Mouse (Mus musculus) forebrain, embryonic 12.5 days (tissue): ENCODE measurements around the gene Gm10840. TPM values are rescaled to one million over a fixed set of nuclear protein-coding genes. Genes with fewer than 3 reads are reported as not detected.
"Not testable (repeated sequence)": the region's sequence is repeated elsewhere in the genome, so short reads cannot be mapped to it uniquely, and the experiment has no call there.

Experiments used
- ATAC-seq: fragments of 200-750 bp; cut with Nextera tagmentation; 2 replicates; pipeline ENCODE4 v1.8.0; 2017; ENCODE audit warnings: moderate TSS enrichment; ENCODE audit not compliant: low FRiP score
- H3K27ac ChIP-seq: fragments of 300-500 bp; sonication (generic); 2 replicates; pipeline ENCODE4 v1.5.1; 2016; ENCODE audit warnings: mild to moderate bottlenecking
- H3K27me3 ChIP-seq: fragments of 300-500 bp; sonication (generic); 2 replicates; pipeline ENCODE4 v1.6.1; 2016; ENCODE audit warnings: mild to moderate bottlenecking
- H3K36me3 ChIP-seq: fragments of 300-500 bp; sonication (generic); replicated peaks from 2 replicates; pipeline ENCODE4 v1.6.1; 2016; ENCODE audit warnings: mild to moderate bottlenecking
- H3K4me1 ChIP-seq: fragments of 300-500 bp; sonication (generic); 2 replicates; pipeline ENCODE4 v1.6.1; 2016
- H3K4me2 ChIP-seq: fragments of 300-500 bp; sonication (generic); 2 replicates; pipeline ENCODE4 v1.6.1; 2016; ENCODE audit warnings: mild to moderate bottlenecking, moderate library complexity
- H3K4me3 ChIP-seq: fragments of 300-500 bp; sonication (generic); replicated peaks from 2 replicates; pipeline ENCODE4 v1.5.1; 2016; ENCODE audit warnings: mild to moderate bottlenecking
- H3K9ac ChIP-seq: fragments of 300-500 bp; sonication (generic); 2 replicates; pipeline ENCODE4 v1.6.1; 2016; ENCODE audit warnings: mild to moderate bottlenecking
- H3K9me3 ChIP-seq: fragments of 300-500 bp; sonication (generic); 2 replicates; pipeline ENCODE4 v1.6.1; 2016
- WGBS: fragments of 180-500 bp; shearing (Covaris S2); methylation state at CpG from one replicate; pipeline ENCODE4 v1.1.7; 2016; 5-methylcytosine and 5-hydroxymethylcytosine counted together
- polyA plus RNA-seq: library from polyadenylated mRNA; unstranded; fragments of >200 nt; fragmentation: Nextera tagmentation; extraction: Ambion mirVana; gene quantifications from 2 replicates; pipeline ENCODE4 v1.2.1, GENCODE M21; 2016

Gene Gm10840
- polyA plus RNA-seq = not detected in 2 replicates

GRCm38 (mm10) chr11:106160841-106161721 lies at the start of gene Gm10840, which contains the start of gene Limd2:
Gm10840 (plus strand) TSS chr11:106160850.
Limd2 (minus strand) TSS chr11:106160860.
- 30% methylated on average over 22 of the region's 22 CpGs for WGBS

GRCm38 (mm10) chr11:106111688-106112087 lies 49.0 kb upstream of the Gm10840 start:
- Histone ChIP-seq H3K27me3 (no peaks in the 10 kb centered on the region), H3K4me2 (no peak overlapping the region), H3K9me3 (no peaks in the 10 kb centered on the region), H3K4me1 (no peaks in the 10 kb centered on the region), H3K36me3 (peaks cover 18% of the 10 kb centered on the region), H3K9ac (no peak overlapping the region), H3K4me3 (no peak overlapping the region), H3K27ac (no peak overlapping the region)
- no peak for ATAC-seq

More at GRCm38 (mm10) chr11:106160841-106161721, at the start of gene Gm10840, which contains the start of gene Limd2:
- H3K9me3 ChIP-seq = no peaks in the 10 kb centered on the region
- peak within 1 kb of the TSS; percentile 97 for H3K27ac ChIP-seq
- peaks cover 40% of the 10 kb centered on the region for H3K4me1 ChIP-seq
- peaks cover 57% of the 10 kb centered on the region for H3K36me3 ChIP-seq
- H3K4me3 ChIP-seq = peak within 1 kb of the TSS; percentile 86
- ATAC-seq = peak; percentile 47
- peak within 1 kb of the TSS; percentile 98 for H3K9ac ChIP-seq
- H3K27me3 ChIP-seq = no peaks in the 10 kb centered on the region
- peak within 1 kb of the TSS; percentile 75 for H3K4me2 ChIP-seq

GRCm38 (mm10) chr11:106122221-106122620 lies 38.4 kb upstream of the Gm10840 start:
- no peak overlapping the region for H3K27ac ChIP-seq
- no peak overlapping the region for H3K9ac ChIP-seq
- no peak overlapping the region for H3K4me2 ChIP-seq
- ATAC-seq = no peak
- H3K9me3 ChIP-seq = no peaks in the 10 kb centered on the region
- WGBS = 95% methylated on average over 5 of the region's 5 CpGs
- H3K4me3 ChIP-seq = no peak overlapping the region
- H3K36me3 ChIP-seq = peaks cover 69% of the 10 kb centered on the region
- H3K27me3 ChIP-seq = no peaks in the 10 kb centered on the region
- no peaks in the 10 kb centered on the region for H3K4me1 ChIP-seq

- Histone ChIP-seq H3K9ac (no peak overlapping the region), H3K4me2 (no peak overlapping the region), H3K9me3 (no peaks in the 10 kb centered on the region), H3K4me3 (no peak overlapping the region), H3K27ac (no peak overlapping the region), H3K36me3 (peaks cover 64% of the 10 kb centered on the region), H3K27me3 (no peaks in the 10 kb centered on the region), H3K4me1 (no peaks in the 10 kb centered on the region)
- no peak for ATAC-seq
- 89% methylated on average over 3 of the region's 3 CpGs for WGBS
Measured at GRCm38 (mm10) chr11:106122736-106123135, 37.9 kb upstream of the Gm10840 start.

GRCm38 (mm10) chr11:106124784-106125183 lies 35.9 kb upstream of the Gm10840 start:
- Histone ChIP-seq H3K27ac (no peak overlapping the region), H3K9me3 (no peaks in the 10 kb centered on the region), H3K36me3 (peaks cover 58% of the 10 kb centered on the region), H3K4me1 (no peaks in the 10 kb centered on the region), H3K4me2 (no peak overlapping the region), H3K9ac (no peak overlapping the region), H3K27me3 (no peaks in the 10 kb centered on the region), H3K4me3 (no peak overlapping the region)
- ATAC-seq = no peak
- 82% methylated on average over 4 of the region's 4 CpGs for WGBS

- H3K27ac ChIP-seq = no peak overlapping the region
- no peak overlapping the region for H3K4me3 ChIP-seq
- H3K36me3 ChIP-seq = peaks cover 61% of the 10 kb centered on the region
- no peaks in the 10 kb centered on the region for H3K27me3 ChIP-seq
- H3K4me1 ChIP-seq = no peaks in the 10 kb centered on the region
- H3K9me3 ChIP-seq = no peaks in the 10 kb centered on the region
- ATAC-seq = no peak
- no peak overlapping the region for H3K4me2 ChIP-seq
- H3K9ac ChIP-seq = no peak overlapping the region
- WGBS = 78% methylated on average over 1 of the region's 1 CpGs
Measured at GRCm38 (mm10) chr11:106125827-106126226, 34.8 kb upstream of the Gm10840 start.

- WGBS = 98% methylated on average over 4 of the region's 6 CpGs
Measured at GRCm38 (mm10) chr11:106126727-106127373, 33.8 kb upstream of the Gm10840 start.

GRCm38 (mm10) chr11:106129477-106129876 lies 31.2 kb upstream of the Gm10840 start:
- Histone ChIP-seq H3K9ac (no peak overlapping the region), H3K4me2 (no peak overlapping the region), H3K36me3 (peaks cover 31% of the 10 kb centered on the region), H3K9me3 (no peaks in the 10 kb centered on the region), H3K4me3 (no peak overlapping the region), H3K27ac (no peak overlapping the region), H3K27me3 (no peaks in the 10 kb centered on the region), H3K4me1 (no peaks in the 10 kb centered on the region)
- WGBS = 90% methylated on average over 1 of the region's 1 CpGs
- no peak for ATAC-seq

More at GRCm38 (mm10) chr11:106126727-106127373, 33.8 kb upstream of the Gm10840 start:
- H3K4me1 ChIP-seq, H3K9ac ChIP-seq, ATAC-seq, H3K27me3 ChIP-seq, H3K27ac ChIP-seq, H3K4me2 ChIP-seq, H3K4me3 ChIP-seq, H3K9me3 ChIP-seq: not testable (repeated sequence)
- H3K36me3 ChIP-seq = peaks cover 53% of the 10 kb centered on the region

GRCm38 (mm10) chr11:106132516-106132915 lies 28.1 kb upstream of the Gm10840 start:
- WGBS = 92% methylated on average over 5 of the region's 5 CpGs

GRCm38 (mm10) chr11:106134580-106135528 lies 25.8 kb upstream of the Gm10840 start:
- Histone ChIP-seq H3K9ac (no peak overlapping the region), H3K27ac (peak overlapping the region; percentile 61), H3K27me3 (no peaks in the 10 kb centered on the region), H3K4me3 (no peak overlapping the region), H3K36me3 (peaks cover 16% of the 10 kb centered on the region), H3K4me1 (peaks cover 5% of the 10 kb centered on the region; the same call in 1 of the 2 replicates), H3K9me3 (no peaks in the 10 kb centered on the region), H3K4me2 (no peak overlapping the region)
- no peak for ATAC-seq
- 54% methylated on average over 8 of the region's 8 CpGs for WGBS

More at GRCm38 (mm10) chr11:106132516-106132915, 28.1 kb upstream of the Gm10840 start:
- H3K27ac ChIP-seq = no peak overlapping the region
- H3K4me2 ChIP-seq = no peak overlapping the region
- no peak for ATAC-seq
- H3K4me1 ChIP-seq = peaks cover 5% of the 10 kb centered on the region; the same call in 1 of the 2 replicates
- H3K27me3 ChIP-seq = no peaks in the 10 kb centered on the region
- no peak overlapping the region for H3K4me3 ChIP-seq
- peaks cover 25% of the 10 kb centered on the region for H3K36me3 ChIP-seq
- no peaks in the 10 kb centered on the region for H3K9me3 ChIP-seq
- H3K9ac ChIP-seq = no peak overlapping the region

GRCm38 (mm10) chr11:106151219-106151618 lies 9.4 kb upstream of the Gm10840 start:
- WGBS = 92% methylated on average over 3 of the region's 3 CpGs

More at GRCm38 (mm10) chr11:106151219-106151618, 9.4 kb upstream of the Gm10840 start:
- H3K9me3 ChIP-seq = no peaks in the 10 kb centered on the region
- no peak overlapping the region for H3K4me2 ChIP-seq
- H3K9ac ChIP-seq = no peak overlapping the region
- H3K27ac ChIP-seq = no peak overlapping the region
- ATAC-seq = no peak
- H3K4me1 ChIP-seq = peaks cover 2% of the 10 kb centered on the region; the same call in 1 of the 2 replicates
- peaks cover 89% of the 10 kb centered on the region for H3K36me3 ChIP-seq
- H3K27me3 ChIP-seq = no peaks in the 10 kb centered on the region
- no peak overlapping the region for H3K4me3 ChIP-seq
